Mouse (Mus musculus) limb, embryonic 10.5 days (tissue): Measurements from ENCODE around the gene Idi2. TPM values are rescaled to one million over a fixed set of nuclear protein-coding genes. Genes with fewer than 3 reads are reported as not detected.
"Not testable (repeated sequence)": the region's sequence is repeated elsewhere in the genome, so short reads cannot be mapped to it uniquely, and the experiment has no call there.

ENCODE experiments used
- DNase-seq: peaks from one replicate; pipeline ENCODE4 v3.0.0-alpha.2; 2017; ENCODE audit warnings: low spot score
- H3K27ac ChIP-seq: fragments of 300-500 bp; sonication (generic); 2 replicates; pipeline ENCODE4 v1.5.1; 2016; ENCODE audit warnings: mild to moderate bottlenecking
- H3K27me3 ChIP-seq: fragments of 300-500 bp; sonication (generic); 2 replicates; pipeline ENCODE4 v1.6.1; 2016; ENCODE audit warnings: low read depth, mild to moderate bottlenecking; ENCODE audit not compliant: poor library complexity, severe bottlenecking
- H3K36me3 ChIP-seq: fragments of 300-500 bp; sonication (generic); 2 replicates; pipeline ENCODE4 v1.6.1; 2016; ENCODE audit warnings: mild to moderate bottlenecking, moderate library complexity
- H3K4me1 ChIP-seq: fragments of 300-500 bp; sonication (generic); 2 replicates; pipeline ENCODE4 v1.6.1; 2016
- H3K4me3 ChIP-seq: fragments of 300-500 bp; sonication (generic); 2 replicates; pipeline ENCODE4 v1.5.1; 2016; ENCODE audit warnings: mild to moderate bottlenecking, moderate library complexity
- H3K9me3 ChIP-seq: fragments of 300-500 bp; sonication (generic); replicated peaks from 2 replicates; pipeline ENCODE4 v1.6.1; 2016; ENCODE audit warnings: mild to moderate bottlenecking
- WGBS: fragments of 180-500 bp; shearing (Covaris S2); methylation state at CpG from one replicate; pipeline ENCODE4 v1.1.7; 2016; 5-methylcytosine and 5-hydroxymethylcytosine counted together
- polyA plus RNA-seq: library from polyadenylated mRNA; unstranded; fragments of >200 nt; fragmentation: Nextera tagmentation; extraction: Ambion mirVana; gene quantifications from 2 replicates; pipeline ENCODE4 v1.2.1, GENCODE M21; 2016

Idi2 gene
- polyA plus RNA-seq, 1 experiment from 2014 or later, result not detected

DNA sequence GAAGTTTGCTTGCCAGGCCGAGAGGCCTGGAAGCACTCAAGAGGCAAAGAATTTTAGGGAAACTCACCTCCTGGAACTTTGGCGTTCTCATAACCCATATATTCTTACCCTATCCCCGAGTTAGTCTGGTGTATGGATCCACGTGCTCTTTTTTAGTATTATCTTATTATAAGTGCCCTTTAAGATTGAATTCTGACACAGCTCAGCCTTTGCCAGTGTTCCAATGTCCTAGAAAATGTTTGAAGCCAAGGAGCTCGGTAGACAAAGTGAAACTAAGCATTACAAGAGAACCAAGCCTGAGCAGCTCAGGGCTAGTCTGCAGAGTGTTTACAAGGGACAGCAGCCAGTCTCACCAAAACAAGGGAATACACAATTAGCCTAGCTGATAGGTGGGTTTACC, 9.6 kb downstream of the Idi2 start:
- not testable (repeated sequence) for H3K27ac ChIP-seq, H3K36me3 ChIP-seq, H3K9me3 ChIP-seq, H3K27me3 ChIP-seq, DNase-seq, H3K4me3 ChIP-seq, H3K4me1 ChIP-seq
- WGBS, result 36% methylated on average over 5 of the region's 5 CpGs

DNA sequence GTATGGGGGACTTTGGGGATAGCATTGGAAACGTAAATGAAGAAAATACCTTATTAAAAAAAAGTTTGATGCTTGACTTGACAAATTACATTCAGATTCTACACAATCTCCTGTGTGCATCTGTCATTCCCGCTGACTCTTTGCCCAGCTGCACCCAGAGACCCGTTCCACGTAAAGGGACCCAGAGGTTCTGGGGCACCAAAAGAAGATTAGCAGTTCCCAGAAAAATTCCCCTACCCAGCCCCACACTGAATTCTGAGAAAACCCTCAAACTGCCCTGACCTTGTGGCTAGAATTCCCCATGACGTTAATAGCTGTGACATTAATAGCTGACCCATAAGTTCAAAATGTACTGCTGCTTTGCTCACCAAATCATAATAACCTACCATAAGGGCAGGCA, 12.6 kb downstream of the Idi2 start:
- WGBS, result 94% methylated on average over 5 of the region's 5 CpGs

GRCm38 (mm10) chr13:8967742-8968141, 15.1 kb downstream of the Idi2 start:
- H3K27me3 ChIP-seq, result no peaks in the 10 kb centered on the region
- no peaks in the 10 kb centered on the region for H3K9me3 ChIP-seq
- no peak for DNase-seq
- peaks cover 61% of the 10 kb centered on the region for H3K36me3 ChIP-seq
- H3K4me1 ChIP-seq, result no peaks in the 10 kb centered on the region
- WGBS, result 95% methylated on average over 8 of the region's 8 CpGs
- no peak overlapping the region for H3K4me3 ChIP-seq
- no peak overlapping the region for H3K27ac ChIP-seq

More for the DNA sequence above, 12.6 kb downstream of the Idi2 start:
- no peaks in the 10 kb centered on the region for H3K27me3 ChIP-seq
- no peak for DNase-seq
- no peak overlapping the region for H3K4me3 ChIP-seq
- H3K9me3 ChIP-seq, result no peaks in the 10 kb centered on the region
- H3K4me1 ChIP-seq, result no peaks in the 10 kb centered on the region
- H3K36me3 ChIP-seq, result peaks cover 37% of the 10 kb centered on the region
- no peak overlapping the region for H3K27ac ChIP-seq

DNA sequence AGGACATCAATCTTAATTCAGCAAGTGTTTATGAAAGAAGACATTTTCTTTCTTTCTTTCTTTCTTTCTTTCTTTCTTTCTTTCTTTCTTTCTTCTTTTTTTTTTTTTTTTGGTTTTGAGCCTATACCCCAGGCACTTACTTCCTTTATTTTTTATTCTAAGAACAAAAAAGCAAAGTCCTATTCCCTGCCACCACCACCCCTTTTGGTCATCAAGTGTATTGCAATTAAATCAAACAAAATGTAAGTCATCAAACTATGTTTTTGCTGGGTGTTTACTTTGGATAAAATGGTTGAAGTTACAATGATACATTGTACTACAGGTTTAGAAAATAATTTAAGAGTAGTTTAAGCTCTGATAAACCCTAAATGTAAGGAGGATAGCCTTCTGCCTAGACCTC, 19.7 kb downstream of the Idi2 start:
- Histone ChIP-seq H3K4me1 (no peaks in the 10 kb centered on the region), H3K27ac (no peak overlapping the region), H3K27me3 (no peaks in the 10 kb centered on the region), H3K4me3 (no peak overlapping the region), H3K9me3 (no peaks in the 10 kb centered on the region), H3K36me3 (peaks cover 99% of the 10 kb centered on the region)
- no peak for DNase-seq

DNA sequence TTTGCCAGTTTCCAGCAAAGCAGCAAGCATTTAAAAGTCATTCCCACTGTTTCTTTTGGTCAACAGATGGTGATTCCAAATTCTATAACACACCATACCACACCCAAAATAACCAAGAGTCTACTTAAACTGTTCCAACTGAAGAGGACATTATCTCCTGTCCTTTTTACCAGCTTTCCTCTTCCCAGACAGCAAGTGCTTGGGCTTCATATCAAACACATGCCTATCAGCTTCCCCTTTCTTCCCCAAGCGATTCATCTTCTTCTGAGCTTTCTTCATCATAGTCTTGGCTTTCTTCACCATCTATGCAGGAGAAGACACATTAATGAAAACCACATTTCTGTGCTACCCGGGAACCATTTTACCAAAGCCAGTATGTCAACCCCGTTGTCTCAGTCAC, 20.3 kb downstream of the Idi2 start:
- no peak overlapping the region for H3K27ac ChIP-seq
- no peaks in the 10 kb centered on the region for H3K4me1 ChIP-seq
- H3K4me3 ChIP-seq, result no peak overlapping the region
- DNase-seq, result no peak
- no peaks in the 10 kb centered on the region for H3K9me3 ChIP-seq
- H3K36me3 ChIP-seq, result peaks cover 99% of the 10 kb centered on the region
- H3K27me3 ChIP-seq, result no peaks in the 10 kb centered on the region
- WGBS, result 93% methylated on average over 3 of the region's 3 CpGs

- H3K27ac ChIP-seq, result no peak overlapping the region
- no peak for DNase-seq
- no peaks in the 10 kb centered on the region for H3K27me3 ChIP-seq
- H3K36me3 ChIP-seq, result peaks cover 56% of the 10 kb centered on the region
- peaks cover 10% of the 10 kb centered on the region for H3K4me1 ChIP-seq
- H3K9me3 ChIP-seq, result no peaks in the 10 kb centered on the region
- WGBS, result 96% methylated on average over 6 of the region's 6 CpGs
- no peak overlapping the region for H3K4me3 ChIP-seq
These were observed 39.6 kb downstream of the Idi2 start for GRCm38 (mm10) chr13:8992231-8992630.

DNA sequence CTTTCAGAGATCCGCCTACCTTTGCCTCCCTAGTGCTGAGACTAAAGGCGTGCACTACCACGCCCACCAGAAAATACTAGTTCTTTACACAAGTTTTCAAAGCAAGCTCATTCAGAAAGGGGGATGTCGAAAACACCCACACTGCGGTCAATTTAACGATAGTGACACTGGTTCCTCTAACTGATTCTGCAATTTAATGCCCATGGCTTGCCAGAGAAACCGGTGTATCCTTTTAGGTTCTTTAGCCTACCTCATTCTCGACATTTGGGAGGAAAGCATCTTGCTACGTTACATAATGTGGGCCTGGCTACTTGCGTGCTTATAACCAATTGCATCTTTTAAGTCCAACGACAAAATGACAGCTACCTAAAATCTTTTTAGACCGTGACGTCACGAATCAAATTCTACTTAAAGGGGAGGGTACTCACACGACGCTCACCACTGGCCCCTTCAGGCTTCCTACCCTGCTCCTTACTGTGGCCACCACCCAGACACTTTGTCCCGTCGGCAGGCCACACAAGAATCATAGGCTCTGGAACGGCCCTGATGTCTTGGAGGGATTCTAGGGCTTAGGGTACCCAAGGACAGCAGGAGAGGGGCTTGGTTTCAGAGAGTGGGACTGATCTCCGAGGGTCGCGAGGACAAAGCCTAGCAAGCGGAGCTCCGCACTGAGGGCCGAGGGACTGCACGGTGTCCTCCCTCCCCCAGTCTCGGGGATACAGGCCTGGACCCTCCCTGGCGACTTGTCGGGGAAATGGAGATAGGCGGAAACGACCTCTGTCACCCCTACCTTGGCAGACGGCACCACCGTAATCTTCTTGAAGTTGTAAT, 42.7 kb downstream of the Idi2 start:
- Histone ChIP-seq H3K27ac (peak overlapping the region; percentile 90), H3K27me3 (no peaks in the 10 kb centered on the region), H3K4me1 (peaks cover 10% of the 10 kb centered on the region), H3K9me3 (no peaks in the 10 kb centered on the region), H3K36me3 (peaks cover 25% of the 10 kb centered on the region), H3K4me3 (peak overlapping the region; percentile 86)
- no peak for DNase-seq
- WGBS, result 4% methylated on average over 33 of the region's 33 CpGs

- WGBS, result 1% methylated on average over 51 of the region's 51 CpGs
- peak; percentile 98 for DNase-seq
- Histone ChIP-seq H3K9me3 (no peaks in the 10 kb centered on the region), H3K27me3 (no peaks in the 10 kb centered on the region), H3K4me3 (peak within 1 kb of the TSS; percentile 86), H3K27ac (peak within 1 kb of the TSS; percentile 90), H3K4me1 (peaks cover 10% of the 10 kb centered on the region), H3K36me3 (peaks cover 18% of the 10 kb centered on the region)
These were observed 43.5 kb downstream of the Idi2 start, which contains the start of gene Gtpbp4 for GRCm38 (mm10) chr13:8995990-8996786. Gtpbp4 (minus strand) TSS chr13:8996083.

GRCm38 (mm10) chr13:8997221-8997620, 44.6 kb downstream of the Idi2 start:
- not testable (repeated sequence) for H3K27ac ChIP-seq, DNase-seq, H3K9me3 ChIP-seq, H3K4me3 ChIP-seq, H3K27me3 ChIP-seq, H3K36me3 ChIP-seq
- peaks cover 10% of the 10 kb centered on the region for H3K4me1 ChIP-seq
- WGBS, result 89% methylated on average over 5 of the region's 5 CpGs

GRCm38 (mm10) chr13:8999464-8999863, 46.8 kb downstream of the Idi2 start:
- WGBS, result 89% methylated on average over 8 of the region's 8 CpGs

GRCm38 (mm10) chr13:9003306-9003705, 50.6 kb downstream of the Idi2 start:
- DNase-seq, result no peak
- Histone ChIP-seq H3K4me1 (no peaks in the 10 kb centered on the region), H3K36me3 (no peaks in the 10 kb centered on the region), H3K27me3 (no peaks in the 10 kb centered on the region), H3K9me3 (no peaks in the 10 kb centered on the region), H3K27ac (no peak overlapping the region), H3K4me3 (no peak overlapping the region)
- WGBS, result 78% methylated on average over 2 of the region's 2 CpGs

More at GRCm38 (mm10) chr13:8999464-8999863, 46.8 kb downstream of the Idi2 start:
- Histone ChIP-seq H3K9me3 (no peaks in the 10 kb centered on the region), H3K36me3 (no peaks in the 10 kb centered on the region), H3K4me3 (no peak overlapping the region), H3K4me1 (peaks cover 10% of the 10 kb centered on the region), H3K27ac (no peak overlapping the region), H3K27me3 (no peaks in the 10 kb centered on the region)
- no peak for DNase-seq
